Mouse (Mus musculus) T-helper 2 cell (primary cell): ENCODE data around the gene Ppp1ca.

Experiments
- in situ Hi-C: fragments of 300-600 bp; cut with MboI, MseI; formaldehyde crosslinking; loops from one replicate; pipeline ENCODE4 v1.15.1; 2025; ENCODE audit warnings: high pct_unique_total_duplicates

Gene Ppp1ca

DNA sequence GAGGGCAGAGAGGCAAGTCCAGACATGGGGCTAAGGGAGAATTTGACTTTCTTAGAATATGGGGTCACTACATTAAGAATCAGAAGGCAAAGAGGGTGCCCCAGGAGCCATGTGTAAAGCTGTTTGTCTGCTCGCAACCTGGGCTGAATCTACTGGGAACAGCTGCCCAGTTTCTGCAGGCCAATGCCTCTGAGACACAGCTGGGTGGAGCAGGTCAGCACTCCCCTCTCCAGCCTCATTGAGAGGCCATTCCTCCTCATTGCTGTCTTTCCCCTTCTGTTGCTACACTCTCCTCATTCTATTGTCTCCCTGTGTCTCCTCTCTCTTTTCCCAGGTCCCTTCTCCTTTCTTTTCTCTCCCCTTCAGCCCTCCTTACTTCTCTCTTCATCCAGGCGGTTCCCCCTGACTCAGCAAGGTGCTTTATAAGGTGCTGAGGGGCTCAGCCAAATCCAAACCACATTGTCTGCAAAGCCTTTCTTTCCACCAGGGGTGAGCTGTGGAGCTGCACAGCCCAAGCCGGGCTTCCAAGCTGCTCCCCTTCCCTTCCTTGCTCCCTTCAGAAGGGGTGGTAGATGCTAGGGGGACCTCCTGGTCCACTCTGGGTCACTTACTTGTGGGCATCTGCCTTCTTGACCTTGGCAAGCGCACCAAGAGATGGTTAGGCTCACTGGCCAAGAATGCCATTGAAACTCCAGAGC lies 20.2 kb downstream of the Ppp1ca start:
- in situ Hi-C loops, result no loop called here

DNA sequence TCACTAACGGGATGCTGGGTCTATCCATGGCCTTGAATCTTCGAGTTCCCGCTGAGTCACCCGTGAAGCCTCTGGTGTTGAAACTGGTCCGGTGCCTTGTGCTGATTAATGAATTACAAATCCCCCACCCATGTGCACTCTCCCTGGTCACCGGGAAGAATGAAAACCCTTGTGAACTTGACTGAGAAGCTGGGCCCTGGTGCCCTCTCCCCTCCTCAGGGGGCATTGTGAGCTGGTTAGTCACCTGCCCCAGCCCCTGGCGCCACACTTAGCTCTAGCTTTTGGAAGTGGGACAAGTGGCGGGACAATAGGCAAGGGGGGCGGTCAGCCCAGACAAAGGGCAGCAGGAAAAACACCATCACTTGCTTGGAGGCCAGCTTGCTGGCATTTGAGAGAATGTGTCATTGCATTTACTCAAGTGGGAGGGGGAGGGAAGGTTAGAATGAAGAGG lies 21.7 kb downstream of the Ppp1ca start:
- in situ Hi-C loops, result no loop called here

DNA sequence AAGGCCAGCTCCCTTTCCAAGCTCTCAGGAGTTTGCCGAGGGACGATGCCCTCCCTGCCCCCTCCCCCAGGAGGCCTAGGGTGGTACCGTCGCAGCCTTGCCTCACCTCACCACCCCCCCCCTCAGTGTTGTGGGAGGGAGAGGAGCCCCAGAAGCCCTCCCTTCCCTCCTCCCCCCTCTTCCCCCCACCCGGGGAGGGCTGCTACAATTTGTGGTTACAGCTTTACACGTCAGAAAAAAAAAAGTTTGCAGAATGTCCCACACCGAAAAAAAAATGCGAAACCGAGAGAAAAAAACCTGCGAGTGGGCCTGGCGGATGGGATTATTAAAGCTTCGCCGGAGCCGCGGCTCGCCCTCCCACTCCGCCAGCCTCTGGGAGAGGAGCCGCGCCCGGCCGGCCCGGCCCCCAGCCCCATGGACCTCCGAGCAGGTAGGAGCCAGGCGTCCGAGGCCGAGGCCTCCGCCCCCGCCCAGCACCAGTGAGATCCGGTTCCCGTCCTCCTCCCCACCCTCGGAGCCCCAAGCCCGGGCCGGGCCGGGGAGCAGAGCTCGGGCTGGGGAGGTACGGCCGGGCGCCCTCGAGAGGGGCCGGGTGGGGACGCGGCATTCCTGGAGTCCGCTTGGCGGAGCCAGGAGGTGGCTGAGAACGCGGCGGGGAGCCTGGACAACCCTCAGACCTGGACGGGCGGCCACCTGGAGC lies 22.4 kb downstream of the Ppp1ca start, which contains the start of the genes Clcf1 and AC109138.7:
TSS of gene Clcf1 (plus strand) at position 168 of the 700 bp plus-strand sequence.
TSS of gene AC109138.7 (plus strand) at position 287 of the 700 bp plus-strand sequence.
- in situ Hi-C loops, result no loop called here

DNA sequence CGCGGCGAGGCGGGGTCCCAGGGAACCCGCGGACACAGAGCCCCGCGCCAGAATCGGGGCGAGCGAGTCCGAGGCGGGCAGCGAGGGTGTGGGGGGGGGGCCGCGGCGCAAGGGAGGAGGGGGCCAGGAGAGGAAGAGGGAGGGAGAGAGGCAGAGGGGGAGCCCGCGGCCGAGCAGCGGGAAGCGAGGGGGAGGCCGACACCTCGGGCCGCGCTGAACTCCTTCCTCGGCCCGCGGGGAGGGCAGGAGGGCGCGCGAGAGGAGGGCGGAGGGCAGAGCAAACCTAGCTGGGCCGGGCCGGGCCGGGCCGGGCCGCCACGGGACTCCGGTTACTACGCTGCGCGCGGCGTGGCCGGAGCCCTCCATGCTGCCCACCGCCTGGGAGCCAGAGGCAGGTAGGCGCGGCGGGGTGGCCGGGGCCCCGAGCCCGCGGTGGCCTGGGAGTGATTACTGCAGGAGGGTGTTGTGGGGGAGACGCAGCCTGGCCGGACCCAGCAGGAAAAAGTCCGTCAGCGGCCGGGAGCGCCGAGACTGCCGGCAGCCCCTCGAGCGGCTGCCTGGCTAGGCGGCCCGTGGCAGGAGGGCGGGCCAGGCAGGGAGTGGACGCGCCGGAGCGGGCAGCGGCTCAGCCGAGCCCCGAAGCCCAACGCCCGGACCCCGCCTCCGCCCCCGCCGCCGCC lies 23.0 kb downstream of the Ppp1ca start:
- in situ Hi-C loops, result no loop called here

DNA sequence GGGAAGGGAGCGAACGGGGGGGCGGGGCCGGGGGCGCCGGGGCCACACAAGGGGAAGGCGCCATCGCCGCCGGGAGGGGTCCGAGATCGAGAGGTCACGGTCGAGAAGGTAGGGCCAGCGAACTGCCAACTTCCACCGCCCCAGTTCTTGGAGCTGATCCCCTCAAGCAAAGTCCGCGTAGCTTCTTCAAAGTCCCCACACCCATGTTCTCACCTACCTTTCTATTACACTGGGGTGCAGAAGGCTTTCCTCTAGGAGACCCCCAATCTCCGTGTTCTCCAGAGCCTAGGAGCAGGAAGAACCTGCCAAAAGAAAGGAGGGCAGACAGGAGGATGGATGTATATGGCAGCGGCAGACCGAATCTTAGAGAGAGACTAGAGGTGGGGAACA lies 23.6 kb downstream of the Ppp1ca start:
- in situ Hi-C loops, result no loop called here

DNA sequence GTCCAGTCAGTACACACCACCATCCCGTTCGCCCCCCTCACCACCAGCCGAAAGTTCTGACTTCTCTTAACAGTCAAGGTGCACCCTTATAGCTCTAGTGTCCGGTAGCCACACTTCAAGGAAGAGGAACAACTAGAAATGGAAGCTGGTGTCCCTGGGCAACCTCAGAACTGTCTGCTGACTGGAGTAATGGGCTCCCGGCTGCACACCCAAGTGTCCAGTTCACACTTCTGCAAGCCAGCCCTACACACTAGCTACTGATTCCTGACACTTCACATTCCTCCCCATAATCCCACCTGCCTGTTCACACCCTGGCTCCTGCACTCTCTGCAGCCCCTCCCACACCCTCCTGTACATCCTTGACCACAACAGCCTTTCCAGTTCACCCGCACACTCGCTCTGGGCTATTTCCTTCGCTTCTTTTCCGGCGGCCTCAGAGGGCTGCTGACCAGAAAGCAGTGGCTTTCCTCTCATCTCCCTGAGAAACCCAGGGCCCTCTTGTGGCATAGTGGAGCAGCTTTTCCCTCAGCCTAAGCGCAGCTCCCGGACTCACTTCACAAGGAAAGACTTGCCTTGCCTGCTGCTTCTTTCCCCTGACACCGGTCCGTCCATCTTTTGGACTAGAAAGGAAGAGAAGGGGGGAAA lies 24.3 kb downstream of the Ppp1ca start:
- in situ Hi-C loops, result no loop called here

DNA sequence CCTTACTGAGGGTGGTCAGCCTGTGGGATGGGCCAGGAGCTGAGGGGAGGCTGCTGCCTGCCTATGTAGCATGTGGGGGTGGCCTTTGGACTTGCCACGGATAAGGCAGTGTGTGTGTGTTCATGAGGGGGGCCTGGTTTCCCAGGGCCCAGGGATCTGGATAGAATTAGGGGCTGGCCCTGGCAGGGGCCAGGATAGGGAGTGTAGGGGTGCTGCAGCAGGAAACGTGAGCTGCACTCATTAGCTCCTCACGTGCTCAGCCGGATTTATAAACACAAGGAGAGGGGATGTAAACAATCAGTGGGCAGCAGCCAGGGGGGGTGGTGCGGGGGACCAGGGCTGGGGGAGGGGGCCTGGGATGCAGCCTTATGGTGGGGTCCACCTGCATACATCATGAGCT lies 25.3 kb downstream of the Ppp1ca start:
- in situ Hi-C loops, result no loop called here

DNA sequence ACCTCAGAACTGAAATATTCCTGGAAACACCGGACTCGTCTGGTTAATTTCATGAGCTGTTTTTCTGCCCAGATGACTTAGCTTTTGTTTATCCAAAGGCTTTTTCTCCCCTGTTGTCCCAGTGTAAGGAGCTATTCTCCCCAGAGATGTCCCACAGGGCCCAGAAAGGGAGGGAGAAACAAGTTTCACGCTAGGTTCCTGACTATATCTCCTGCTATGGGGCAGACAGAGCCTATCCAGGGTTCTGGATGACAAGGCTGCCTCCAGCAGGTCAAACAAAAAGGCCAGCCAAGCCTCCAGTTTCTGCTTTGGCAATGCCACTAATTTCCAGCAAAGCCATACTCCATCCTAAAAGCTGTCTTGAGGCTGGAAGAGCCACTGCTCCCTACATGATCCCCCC lies 26.0 kb downstream of the Ppp1ca start:
- in situ Hi-C loops, result no loop called here

DNA sequence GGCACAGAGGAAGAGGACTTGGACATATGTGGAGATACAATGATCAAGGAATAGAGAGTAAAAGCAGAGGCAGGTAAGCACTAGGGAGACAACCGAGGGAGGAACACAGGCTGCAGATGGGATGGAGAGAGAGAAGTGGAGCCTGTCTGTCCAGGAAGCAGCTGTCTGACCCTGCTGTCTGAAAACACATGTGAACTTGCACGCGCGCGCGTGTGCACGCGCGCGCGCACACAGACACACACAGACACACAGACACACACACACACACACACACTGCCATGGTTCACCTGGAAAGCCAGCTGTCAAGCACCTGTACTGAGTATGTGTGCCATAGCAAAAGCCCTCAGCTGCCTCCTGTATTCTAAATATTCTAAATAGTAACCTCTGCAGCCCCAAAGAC lies 26.4 kb downstream of the Ppp1ca start:
- in situ Hi-C loops, result no loop called here

DNA sequence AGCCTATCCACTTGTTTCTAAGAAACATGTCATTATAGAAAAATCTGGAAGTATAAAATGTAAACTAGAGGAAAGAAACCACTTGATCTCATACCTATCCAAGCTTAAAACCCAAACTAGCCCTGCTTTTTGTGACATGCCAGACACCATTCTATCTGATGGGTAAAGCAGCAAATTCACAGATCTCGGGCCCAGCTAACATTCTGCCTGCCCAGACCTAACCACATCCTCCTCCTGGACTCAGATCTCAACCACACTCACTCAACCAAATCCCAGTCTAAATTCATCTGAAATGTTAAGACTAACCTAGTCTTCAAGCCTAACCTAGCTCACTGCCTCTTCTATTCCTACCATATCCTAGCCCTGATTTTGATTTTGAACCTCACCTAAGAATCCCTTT lies 26.9 kb downstream of the Ppp1ca start:
- in situ Hi-C loops, result no loop called here

DNA sequence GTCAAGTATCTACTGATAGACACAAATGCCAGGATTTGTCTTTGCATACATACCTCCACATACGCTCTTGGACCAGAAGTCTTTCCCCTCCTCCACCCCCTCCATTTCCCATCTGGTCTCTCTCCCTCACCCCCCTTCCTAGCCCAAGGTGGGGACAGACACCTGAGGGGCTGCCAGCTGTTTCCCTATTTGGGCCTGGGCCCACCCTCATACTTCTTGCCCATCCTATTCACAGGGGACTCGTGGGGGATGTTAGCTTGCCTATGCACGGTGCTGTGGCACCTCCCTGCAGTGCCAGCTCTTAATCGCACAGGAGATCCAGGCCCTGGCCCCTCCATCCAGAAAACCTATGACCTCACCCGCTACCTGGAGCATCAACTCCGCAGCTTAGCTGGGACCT lies 28.1 kb downstream of the Ppp1ca start:
- in situ Hi-C loops, result no loop called here

DNA sequence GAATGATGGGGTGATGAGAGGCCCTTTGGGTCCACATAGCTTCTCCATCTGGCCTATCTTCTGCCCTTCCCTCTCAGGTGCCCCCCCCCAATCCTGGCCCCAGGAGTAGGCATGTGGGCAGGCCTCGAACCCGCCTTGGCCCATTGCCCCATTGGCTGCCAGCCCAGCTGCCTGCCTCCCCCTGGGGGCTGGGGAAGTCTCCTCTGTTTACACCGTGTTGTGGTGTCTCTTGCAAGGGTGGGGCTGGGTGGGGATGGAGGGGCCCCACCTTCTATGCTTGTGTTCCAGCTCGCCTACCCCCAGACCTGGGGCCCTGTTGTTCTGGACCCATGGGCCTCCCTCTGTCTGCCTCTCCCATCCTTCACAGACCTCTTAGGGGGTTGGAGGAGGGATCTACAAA lies 28.6 kb downstream of the Ppp1ca start:
- in situ Hi-C loops, result no loop called here

DNA sequence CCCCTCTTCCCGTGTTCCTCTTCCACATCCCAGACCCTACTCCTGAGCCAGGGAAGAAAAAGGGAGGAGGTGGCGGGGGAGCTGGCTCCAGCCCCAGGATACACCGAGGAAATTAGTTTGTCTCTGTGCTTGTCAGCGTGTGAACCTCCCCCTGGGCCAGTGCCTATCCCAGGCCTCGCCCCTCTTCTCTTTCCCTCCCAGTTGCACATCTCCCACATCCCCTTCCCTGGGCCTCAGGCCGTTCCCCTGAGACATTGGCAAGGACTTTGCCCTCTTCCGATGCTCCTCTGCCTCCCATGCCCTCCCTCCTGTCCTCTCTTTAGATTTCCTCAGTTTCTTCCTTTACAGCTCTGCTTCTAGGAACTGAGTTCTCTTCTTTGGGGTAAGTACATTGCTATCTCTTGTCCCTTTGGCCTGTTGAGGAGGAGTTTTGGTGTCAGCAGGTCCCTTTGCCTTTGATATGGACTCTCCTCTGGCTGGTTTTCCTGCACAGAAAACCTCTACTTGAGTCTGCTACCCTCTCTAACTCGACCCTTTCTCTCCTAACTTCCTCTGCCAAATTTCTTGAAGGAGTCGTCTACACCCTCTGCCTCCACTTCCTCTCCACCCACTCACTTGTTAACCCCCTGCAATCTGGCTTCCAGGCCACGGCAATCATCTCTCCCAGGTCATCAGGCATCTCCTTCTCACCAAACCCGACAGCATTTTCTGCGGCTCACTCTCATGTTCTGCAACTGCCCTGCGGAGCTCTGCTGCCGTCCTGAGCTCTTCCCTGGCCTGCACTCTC lies 29.3 kb downstream of the Ppp1ca start:
- in situ Hi-C loops, result no loop called here

DNA sequence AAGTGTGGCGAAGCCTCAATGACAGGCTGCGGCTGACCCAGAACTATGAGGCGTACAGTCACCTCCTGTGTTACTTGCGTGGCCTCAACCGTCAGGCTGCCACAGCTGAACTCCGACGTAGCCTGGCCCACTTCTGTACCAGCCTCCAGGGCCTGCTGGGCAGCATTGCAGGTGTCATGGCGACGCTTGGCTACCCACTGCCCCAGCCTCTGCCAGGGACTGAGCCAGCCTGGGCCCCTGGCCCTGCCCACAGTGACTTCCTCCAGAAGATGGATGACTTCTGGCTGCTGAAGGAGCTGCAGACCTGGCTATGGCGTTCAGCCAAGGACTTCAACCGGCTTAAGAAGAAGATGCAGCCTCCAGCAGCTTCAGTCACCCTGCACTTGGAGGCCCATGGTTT lies 30.3 kb downstream of the Ppp1ca start:
- in situ Hi-C loops, result no loop called here

DNA sequence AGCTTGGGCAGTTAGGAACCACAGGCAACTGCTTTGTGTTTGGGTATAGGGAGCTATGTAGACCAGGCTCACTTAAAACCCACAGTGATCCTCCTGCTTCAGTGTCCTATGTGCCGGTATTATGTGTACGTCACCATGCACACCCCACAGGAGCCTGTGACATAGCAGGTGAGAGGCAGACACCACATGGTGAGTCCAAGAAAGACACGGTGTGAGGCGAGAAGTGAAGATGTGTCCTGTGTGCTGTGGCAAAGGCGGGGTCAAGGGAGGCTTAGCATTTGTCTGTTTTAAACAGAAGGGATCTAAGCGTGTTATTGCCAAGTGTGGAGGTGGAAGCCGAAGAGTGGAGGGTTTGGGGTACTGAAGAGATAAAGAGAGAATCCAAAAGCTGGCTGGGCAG lies 34.9 kb downstream of the Ppp1ca start:
- in situ Hi-C loops, result no loop called here

DNA sequence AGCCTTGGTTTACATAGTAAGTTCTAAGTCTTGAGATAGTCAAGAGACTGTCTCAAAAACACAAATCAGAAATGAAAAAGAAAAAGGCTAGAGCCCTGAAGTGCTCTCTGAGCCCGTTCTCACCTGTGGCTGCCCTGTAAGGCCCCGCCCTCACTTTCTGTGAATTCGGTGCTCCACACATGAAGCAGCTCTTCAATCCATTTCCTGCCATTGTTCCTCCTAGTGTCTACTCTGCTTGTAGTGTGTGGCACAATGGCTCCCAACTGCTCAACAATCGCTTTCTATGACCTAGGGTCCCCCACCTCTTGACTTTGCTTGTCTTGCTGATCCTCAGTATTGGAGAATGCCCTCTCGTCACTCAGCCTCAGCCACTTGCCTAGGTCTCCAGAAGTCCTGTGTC lies 35.6 kb downstream of the Ppp1ca start:
- in situ Hi-C loops, result no loop called here

DNA sequence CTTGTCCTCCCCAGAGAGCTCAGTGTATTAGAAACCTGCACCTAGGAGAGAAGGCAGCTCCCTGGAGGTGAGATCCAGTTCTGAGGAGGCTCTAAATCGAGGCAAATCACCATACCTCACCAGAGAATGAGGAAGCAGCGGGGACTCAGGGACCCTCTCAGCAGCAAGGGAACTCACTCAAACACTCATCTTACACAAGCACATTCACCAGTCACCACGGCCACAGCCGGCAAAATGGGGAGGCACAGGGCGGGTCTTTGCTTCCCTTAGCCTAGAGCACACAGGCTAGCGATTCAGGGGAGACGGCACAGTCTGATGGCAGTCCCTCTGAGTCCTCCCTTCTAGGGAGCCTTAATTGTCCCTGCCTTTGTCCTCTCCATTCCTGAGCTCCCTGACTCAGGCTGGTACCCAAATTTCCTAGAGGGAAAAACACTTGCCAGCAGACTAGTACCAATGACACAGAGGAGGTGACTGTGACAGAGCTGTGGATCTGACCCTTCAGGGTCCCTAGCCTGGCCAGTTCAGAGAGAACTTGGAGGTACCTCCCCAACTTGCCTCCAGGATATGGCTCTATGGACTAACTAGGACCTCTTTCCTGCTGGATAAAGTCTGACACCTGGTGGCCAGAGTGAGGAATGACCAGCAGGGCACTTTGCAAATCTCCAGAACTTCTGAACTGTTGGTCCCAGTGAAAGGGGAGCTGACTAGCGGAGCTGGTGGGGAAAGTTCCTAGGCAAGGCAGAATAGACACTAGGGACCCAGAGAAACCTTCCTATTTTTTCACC lies 36.2 kb downstream of the Ppp1ca start:
- in situ Hi-C loops, result no loop called here

DNA sequence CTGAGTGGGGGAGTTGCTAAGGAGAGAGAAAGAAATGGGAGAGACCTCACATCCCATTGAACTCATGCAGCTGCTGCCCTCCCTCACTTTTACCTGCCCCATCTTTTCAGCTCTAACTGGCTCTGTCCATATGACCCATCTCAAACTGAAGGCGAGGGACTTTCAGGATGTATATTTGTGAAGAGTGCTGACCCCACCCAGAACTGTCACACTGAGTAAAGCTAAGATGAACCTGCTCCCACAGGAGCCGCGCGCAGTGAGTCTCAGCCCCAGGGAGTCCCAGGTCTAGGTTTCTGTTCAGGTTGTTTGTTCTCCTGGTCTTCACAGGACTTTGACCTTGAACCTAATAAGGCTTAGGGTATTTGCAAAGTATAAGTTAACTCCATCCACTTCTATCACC lies 37.0 kb downstream of the Ppp1ca start:
- in situ Hi-C loops, result no loop called here

DNA sequence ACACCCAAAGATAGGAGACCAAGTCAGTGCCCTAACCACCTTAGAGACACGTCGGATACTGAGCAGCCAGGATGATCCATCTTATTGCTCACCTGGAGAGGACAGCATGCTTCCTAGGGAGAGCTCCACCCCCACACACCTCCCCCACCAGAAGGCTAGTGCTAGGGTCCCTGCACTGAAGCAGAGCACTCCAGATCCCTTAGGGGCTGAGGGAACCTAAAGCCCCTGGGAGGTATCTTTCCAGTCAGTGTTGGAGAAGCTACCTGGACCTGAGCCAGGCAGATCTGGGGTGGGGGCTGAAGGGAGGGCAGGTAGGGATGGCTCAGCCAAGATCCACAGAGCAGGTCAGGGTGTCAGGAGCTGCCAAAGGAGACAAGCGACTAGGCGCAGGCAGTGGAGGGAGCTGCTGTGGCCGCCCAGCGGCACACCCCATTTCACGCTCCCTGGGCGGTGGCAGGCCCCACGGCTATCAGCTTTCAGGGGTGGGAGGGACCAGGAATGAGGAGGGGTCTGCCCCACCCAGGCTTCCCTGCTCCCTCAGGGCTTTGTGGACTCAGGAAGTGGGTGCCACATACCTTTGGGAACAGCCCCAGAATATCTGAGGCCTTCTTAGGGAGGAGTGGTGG lies 37.7 kb downstream of the Ppp1ca start:
- in situ Hi-C loops, result no loop called here

DNA sequence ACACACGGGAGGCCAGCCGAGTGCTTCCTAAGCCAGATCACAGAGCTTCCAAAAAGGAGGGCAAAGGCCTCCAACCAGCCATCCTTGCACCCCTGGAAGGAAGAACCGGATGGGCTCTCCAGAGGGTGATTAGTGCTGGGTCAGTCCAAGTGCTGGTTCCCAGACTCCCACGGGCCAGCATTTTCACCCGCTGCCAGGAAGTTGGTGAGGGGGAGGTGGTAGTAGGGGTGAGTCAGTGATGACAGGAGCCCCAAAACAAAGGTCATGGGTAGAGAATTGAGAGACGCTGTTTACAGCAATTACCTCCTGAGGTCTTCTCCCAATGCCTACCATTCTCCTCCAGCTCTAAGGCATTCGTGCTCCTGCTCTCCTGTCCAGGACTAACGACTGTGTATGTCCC lies 38.5 kb downstream of the Ppp1ca start:
- in situ Hi-C loops, result no loop called here
